Mouse (Mus musculus) heart, adult 8-10 months (tissue): ENCODE measurements around the gene Dyrk4. TPM values are rescaled to one million over a fixed set of nuclear protein-coding genes. Genes with fewer than 3 reads are reported as not detected.

Experiments
- total RNA-seq, 4 experiments: library from RNA; stranded (reverse); gene quantifications; 2 replicates each; pipeline ENCODE4 v1.2.4; 2022

Gene Dyrk4
- total RNA-seq, 4 experiments from 2014 or later, result not detected

Other genes with a start within 250 kb of the Dyrk4 start
- gene Kcna6, start 181.2 kb downstream of the Dyrk4 start, total RNA-seq, result 1 to 10 TPM in 2 of 4 experiments, under 1 TPM in 2; 0.72 to 1.2 (median 0.95) TPM
- gene Ndufa9, start 72.7 kb downstream of the Dyrk4 start, total RNA-seq, result 100 to 1,000 TPM; 719 to 786 (median 769) TPM
- not detected for gene Akap3, start 68.7 kb downstream of the Dyrk4 start, total RNA-seq
- 1 to 10 TPM in 1 of 4 experiments, under 1 TPM in 2, not detected in 1; 0.41 to 1.2 (median 0.75) TPM for gene Rad51ap1, start 17.7 kb upstream of the Dyrk4 start, total RNA-seq
- 10 to 100 TPM in 2 of 4 experiments, 1 to 10 TPM in 2; 8.3 to 15.4 (median 10.5) TPM for gene D6Wsu163e, start 18.1 kb upstream of the Dyrk4 start, total RNA-seq
- gene Fgf6, start 93.7 kb upstream of the Dyrk4 start, total RNA-seq, result under 1 TPM; 0.31 to 0.68 (median 0.55) TPM
- gene Fgf23, start 151.1 kb upstream of the Dyrk4 start, total RNA-seq, result not detected
- gene Tigar, start 187.7 kb upstream of the Dyrk4 start, total RNA-seq, result 10 to 100 TPM; 51.8 to 65.8 (median 59.1) TPM
- 100 to 1,000 TPM; 113 to 158 (median 137) TPM for gene Ccnd2, start 230.4 kb upstream of the Dyrk4 start, total RNA-seq